Mouse (Mus musculus): ENCODE data around the gene Hist1h2bn. TPM values are rescaled to one million over a fixed set of nuclear protein-coding genes. Genes with fewer than 3 reads are reported as not detected.
"Not testable (repeated sequence)": the region's sequence is repeated elsewhere in the genome, so short reads cannot be mapped to it uniquely, and the experiment has no call there.

The Hist1h2bn gene
- polyA plus RNA-seq, 1 experiment from 2014 or later: 2.5 TPM

GRCm38 (mm10) chr13:21722993-21723836 is 30.7 kb upstream of the Hist1h2bn start:
- WGBS: 37% methylated on average over 5 of the region's 5 CpGs
- no peaks in the 10 kb centered on the region for H3K27me3 ChIP-seq (ENCODE audit: control insufficient read depth, insufficient read depth, low read length)
- H3K4me3 ChIP-seq (ENCODE audit: low read depth, low read length): no peak overlapping the region
- ATAC-seq (replicated peaks; ENCODE audit: low FRiP score) (no peak), DNase-seq (ENCODE audit: low spot score) (peak; percentile 65)
- peaks cover 6% of the 10 kb centered on the region; the same call in 1 of the 2 replicates for H3K4me1 ChIP-seq (replicated peaks; ENCODE audit: control insufficient read depth, insufficient read depth, low read length)
- peak overlapping the region; percentile 46; the same call in 1 of the 2 replicates for H3K4me2 ChIP-seq (ENCODE audit: low read depth, low read length, severe bottlenecking)
- H3K9ac ChIP-seq (ENCODE audit: low read length): peak overlapping the region; percentile 16; the same call in 1 of the 2 replicates
- H3K36me3 ChIP-seq (ENCODE audit: control insufficient read depth, insufficient read depth, low read length): no peaks in the 10 kb centered on the region
- H3K27ac ChIP-seq (ENCODE audit: low read depth, low read length): peak overlapping the region; percentile 96
- H3K9me3 ChIP-seq (ENCODE audit: control insufficient read depth, low read length): no peaks in the 10 kb centered on the region

GRCm38 (mm10) chr13:21727948-21728572 is 25.9 kb upstream of the Hist1h2bn start:
- H3K36me3 ChIP-seq (ENCODE audit: control insufficient read depth, insufficient read depth, low read length): no peaks in the 10 kb centered on the region
- 20% methylated on average over 10 of the region's 11 CpGs for WGBS
- DNase-seq (ENCODE audit: low spot score) (no peak), ATAC-seq (replicated peaks; ENCODE audit: low FRiP score) (peak; percentile 65)
- H3K4me2 ChIP-seq (ENCODE audit: low read depth, low read length, severe bottlenecking): no peak overlapping the region
- H3K9me3 ChIP-seq (ENCODE audit: control insufficient read depth, low read length): no peaks in the 10 kb centered on the region
- H3K4me3 ChIP-seq (ENCODE audit: low read depth, low read length): no peak overlapping the region
- H3K27ac ChIP-seq (ENCODE audit: low read depth, low read length): peak overlapping the region; percentile 33
- H3K4me1 ChIP-seq (replicated peaks; ENCODE audit: control insufficient read depth, insufficient read depth, low read length): peaks cover 6% of the 10 kb centered on the region; the same call in 1 of the 2 replicates
- no peaks in the 10 kb centered on the region for H3K27me3 ChIP-seq (ENCODE audit: control insufficient read depth, insufficient read depth, low read length)
- no peak overlapping the region; the same call in 1 of the 2 replicates for H3K9ac ChIP-seq (ENCODE audit: low read length)

GRCm38 (mm10) chr13:21729544-21729943 is 24.4 kb upstream of the Hist1h2bn start:
- no peak overlapping the region for H3K9ac ChIP-seq (ENCODE audit: low read length)
- H3K36me3 ChIP-seq (ENCODE audit: control insufficient read depth, insufficient read depth, low read length): no peaks in the 10 kb centered on the region
- no peak overlapping the region for H3K4me3 ChIP-seq (ENCODE audit: low read depth, low read length)
- WGBS: 75% methylated on average over 1 of the region's 1 CpGs
- H3K4me1 ChIP-seq (replicated peaks; ENCODE audit: control insufficient read depth, insufficient read depth, low read length): peaks cover 7% of the 10 kb centered on the region; the same call in 1 of the 2 replicates
- no peak overlapping the region for H3K27ac ChIP-seq (ENCODE audit: low read depth, low read length)
- no peaks in the 10 kb centered on the region for H3K27me3 ChIP-seq (ENCODE audit: control insufficient read depth, insufficient read depth, low read length)
- no peak for DNase-seq (ENCODE audit: low spot score)
- H3K4me2 ChIP-seq (ENCODE audit: low read depth, low read length, severe bottlenecking): no peak overlapping the region
- ATAC-seq (replicated peaks; ENCODE audit: low FRiP score): no peak
- H3K9me3 ChIP-seq (ENCODE audit: control insufficient read depth, low read length): no peaks in the 10 kb centered on the region

GRCm38 (mm10) chr13:21733466-21733865 is 20.5 kb upstream of the Hist1h2bn start:
- Histone ChIP-seq H3K27me3 (ENCODE audit: control insufficient read depth, insufficient read depth, low read length) (no peaks in the 10 kb centered on the region), H3K36me3 (ENCODE audit: control insufficient read depth, insufficient read depth, low read length) (no peaks in the 10 kb centered on the region), H3K9me3 (ENCODE audit: control insufficient read depth, low read length) (no peaks in the 10 kb centered on the region), H3K4me3 (ENCODE audit: low read depth, low read length) (no peak overlapping the region), H3K4me1 (replicated peaks; ENCODE audit: control insufficient read depth, insufficient read depth, low read length) (peaks cover 2% of the 10 kb centered on the region; the same call in 1 of the 2 replicates), H3K9ac (ENCODE audit: low read length) (peak overlapping the region; percentile 84; the same call in 1 of the 2 replicates), H3K4me2 (ENCODE audit: low read depth, low read length, severe bottlenecking) (no peak overlapping the region), H3K27ac (ENCODE audit: low read depth, low read length) (peak overlapping the region; percentile 99)
- peak; percentile 69 for DNase-seq (ENCODE audit: low spot score)
- WGBS: 64% methylated on average over 5 of the region's 5 CpGs
- ATAC-seq (replicated peaks; ENCODE audit: low FRiP score): peak; percentile 13

- ATAC-seq (replicated peaks; ENCODE audit: low FRiP score): peak; percentile 84
- WGBS: under 1% methylated on average over 21 of the region's 21 CpGs
These were observed 19.7 kb upstream of the Hist1h2bn start for GRCm38 (mm10) chr13:21734010-21734905.

GRCm38 (mm10) chr13:21734906-21735767 is 18.8 kb upstream of the Hist1h2bn start, which contains the start of gene Hist1h4j:
Gene Hist1h4j, plus strand, starts transcription at chr13:21735064.
- peak; percentile 93 for ATAC-seq (replicated peaks; ENCODE audit: low FRiP score)
- H3K9ac ChIP-seq (ENCODE audit: low read length): peak within 1 kb of the TSS; percentile 84
- not testable (repeated sequence) for H3K27me3 ChIP-seq (ENCODE audit: control insufficient read depth, insufficient read depth, low read length); H3K9me3 ChIP-seq (ENCODE audit: control insufficient read depth, low read length); H3K4me1 ChIP-seq (replicated peaks; ENCODE audit: control insufficient read depth, insufficient read depth, low read length); H3K36me3 ChIP-seq (ENCODE audit: control insufficient read depth, insufficient read depth, low read length)
- peak within 1 kb of the TSS; percentile 63 for H3K4me2 ChIP-seq (ENCODE audit: low read depth, low read length, severe bottlenecking)
- H3K27ac ChIP-seq (ENCODE audit: low read depth, low read length): peak within 1 kb of the TSS; percentile 99
- peak within 1 kb of the TSS; percentile 52 for H3K4me3 ChIP-seq (ENCODE audit: low read depth, low read length)
- DNase-seq (ENCODE audit: low spot score): peak; percentile 98
- WGBS: under 1% methylated on average over 42 of the region's 56 CpGs

More at GRCm38 (mm10) chr13:21734010-21734905, 19.7 kb upstream of the Hist1h2bn start:
- H3K4me2 ChIP-seq (ENCODE audit: low read depth, low read length, severe bottlenecking): peak overlapping the region; percentile 63
- peaks cover 2% of the 10 kb centered on the region; the same call in 1 of the 2 replicates for H3K4me1 ChIP-seq (replicated peaks; ENCODE audit: control insufficient read depth, insufficient read depth, low read length)
- H3K4me3 ChIP-seq (ENCODE audit: low read depth, low read length): peak overlapping the region; percentile 52
- no peaks in the 10 kb centered on the region for H3K9me3 ChIP-seq (ENCODE audit: control insufficient read depth, low read length)
- peak overlapping the region; percentile 84 for H3K9ac ChIP-seq (ENCODE audit: low read length)
- H3K27me3 ChIP-seq (ENCODE audit: control insufficient read depth, insufficient read depth, low read length): no peaks in the 10 kb centered on the region
- H3K36me3 ChIP-seq (ENCODE audit: control insufficient read depth, insufficient read depth, low read length): no peaks in the 10 kb centered on the region
- DNase-seq (ENCODE audit: low spot score): peak; percentile 84
- H3K27ac ChIP-seq (ENCODE audit: low read depth, low read length): peak overlapping the region; percentile 99

- Histone ChIP-seq H3K9me3 (ENCODE audit: control insufficient read depth, low read length) (no peaks in the 10 kb centered on the region), H3K4me2 (ENCODE audit: low read depth, low read length, severe bottlenecking) (no peak overlapping the region), H3K27me3 (ENCODE audit: control insufficient read depth, insufficient read depth, low read length) (no peaks in the 10 kb centered on the region), H3K27ac (ENCODE audit: low read depth, low read length) (no peak overlapping the region), H3K36me3 (ENCODE audit: control insufficient read depth, insufficient read depth, low read length) (no peaks in the 10 kb centered on the region; the same call in 1 of the 2 replicates), H3K9ac (ENCODE audit: low read length) (no peak overlapping the region), H3K4me3 (ENCODE audit: low read depth, low read length) (no peak overlapping the region), H3K4me1 (replicated peaks; ENCODE audit: control insufficient read depth, insufficient read depth, low read length) (no peaks in the 10 kb centered on the region)
- ATAC-seq (replicated peaks; ENCODE audit: low FRiP score) (no peak), DNase-seq (ENCODE audit: low spot score) (no peak)
- WGBS: 97% methylated on average over 1 of the region's 1 CpGs
These were observed 8.9 kb upstream of the Hist1h2bn start for GRCm38 (mm10) chr13:21745006-21745405.

All from forebrain, embryonic 11.5 days (tissue).